Mouse (Mus musculus) large intestine, adult 2 months (tissue): Measurements from ENCODE around the gene Best1. TPM values are rescaled to one million over a fixed set of nuclear protein-coding genes. Genes with fewer than 3 reads are reported as not detected.
A peak's percentile ranks its signal among the peaks of the same experiment; 100 is the strongest.

Experiments
- DNase-seq: peaks from one replicate; pipeline ENCODE4 v3.0.0-alpha.2; 2012; ENCODE audit warnings: low read depth, low spot score
- WGBS: fragments of 180-500 bp; shearing (Covaris S2); methylation state at CpG from one replicate; pipeline ENCODE4 v1.1.7; 2018; 5-methylcytosine and 5-hydroxymethylcytosine counted together
- polyA plus RNA-seq: library from polyadenylated mRNA; depleted of rRNA; stranded (reverse); fragments of >200 nt; gene quantifications from 2 replicates; pipeline ENCODE4 v1.2.3, GENCODE M21; 2012

Best1 gene
- polyA plus RNA-seq, 1 experiment, result 0.30 TPM

DNA sequence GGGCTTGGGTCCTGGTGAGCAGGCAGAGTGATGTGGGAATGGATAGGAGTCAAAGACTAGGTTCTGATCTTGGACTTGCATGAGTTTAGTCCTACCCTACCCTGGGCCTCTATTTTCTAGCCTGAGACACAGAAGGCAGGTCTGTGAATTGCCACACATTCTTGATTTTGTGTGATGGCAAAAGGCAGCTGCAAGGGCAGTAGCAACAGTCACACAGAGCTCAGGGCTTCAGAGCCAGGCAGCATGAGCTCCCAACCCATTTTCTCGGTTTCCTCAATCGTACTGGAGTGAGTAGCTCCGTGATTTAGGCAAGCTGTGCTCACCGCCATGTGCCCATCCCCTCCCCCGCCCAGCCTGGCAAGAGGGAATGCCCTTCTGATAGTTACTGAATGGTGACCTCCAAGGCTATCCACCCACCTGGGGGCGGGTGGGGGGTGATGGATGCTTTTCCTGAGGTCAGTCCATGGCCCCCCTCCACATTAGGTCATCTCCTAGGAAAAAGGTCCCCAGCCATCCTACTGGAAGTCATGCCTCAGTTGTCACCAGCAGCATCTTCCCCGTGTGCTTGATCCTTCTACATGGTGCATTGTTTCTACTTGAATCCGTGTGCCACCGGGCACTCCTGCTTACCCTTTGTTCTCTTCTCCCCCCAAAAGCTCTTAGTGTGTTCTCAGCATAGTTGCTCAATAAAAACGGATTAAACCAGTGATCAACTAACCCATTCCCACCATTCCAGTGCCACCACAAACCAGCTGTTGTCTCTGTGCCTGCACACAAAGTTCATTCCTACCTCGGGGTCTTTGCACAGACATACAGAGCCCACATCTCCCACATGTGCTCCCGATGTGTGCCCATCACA, 4.0 kb downstream of the Best1 start:
- DNase-seq, result no peak
- WGBS, result 74% methylated on average over 12 of the region's 12 CpGs

DNA sequence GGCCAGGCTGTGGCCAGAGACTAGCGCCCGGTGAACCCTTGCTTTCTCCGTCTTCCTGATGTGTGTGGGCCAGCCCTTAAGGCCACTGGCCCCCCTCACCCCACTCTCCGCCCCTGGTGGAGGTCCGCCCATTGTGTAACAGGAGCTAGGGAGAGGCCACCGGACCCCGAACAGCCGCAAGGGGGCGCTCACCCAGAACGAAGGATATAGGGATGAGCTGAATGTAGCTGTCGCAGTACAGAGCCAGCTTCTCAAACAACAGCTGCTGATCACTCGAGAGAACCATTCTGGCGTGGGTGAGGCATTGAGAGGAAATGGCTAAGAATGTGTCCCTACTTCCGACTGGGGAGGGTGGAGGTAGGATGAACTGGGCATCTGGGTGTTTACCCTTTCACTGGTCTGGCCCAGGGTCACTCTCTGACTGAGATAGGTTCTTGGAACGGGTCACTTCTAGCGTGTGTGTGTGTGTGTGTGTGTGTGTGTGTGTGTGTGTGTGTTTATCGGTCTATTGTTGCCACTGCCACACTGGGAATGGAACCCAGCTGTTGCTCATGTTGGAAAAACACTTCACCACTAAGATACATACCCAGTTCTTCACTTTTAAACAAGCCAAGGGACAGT, 8.3 kb downstream of the Best1 start:
- DNase-seq, result no peak
- 5% methylated on average over 17 of the region's 17 CpGs for WGBS

DNA sequence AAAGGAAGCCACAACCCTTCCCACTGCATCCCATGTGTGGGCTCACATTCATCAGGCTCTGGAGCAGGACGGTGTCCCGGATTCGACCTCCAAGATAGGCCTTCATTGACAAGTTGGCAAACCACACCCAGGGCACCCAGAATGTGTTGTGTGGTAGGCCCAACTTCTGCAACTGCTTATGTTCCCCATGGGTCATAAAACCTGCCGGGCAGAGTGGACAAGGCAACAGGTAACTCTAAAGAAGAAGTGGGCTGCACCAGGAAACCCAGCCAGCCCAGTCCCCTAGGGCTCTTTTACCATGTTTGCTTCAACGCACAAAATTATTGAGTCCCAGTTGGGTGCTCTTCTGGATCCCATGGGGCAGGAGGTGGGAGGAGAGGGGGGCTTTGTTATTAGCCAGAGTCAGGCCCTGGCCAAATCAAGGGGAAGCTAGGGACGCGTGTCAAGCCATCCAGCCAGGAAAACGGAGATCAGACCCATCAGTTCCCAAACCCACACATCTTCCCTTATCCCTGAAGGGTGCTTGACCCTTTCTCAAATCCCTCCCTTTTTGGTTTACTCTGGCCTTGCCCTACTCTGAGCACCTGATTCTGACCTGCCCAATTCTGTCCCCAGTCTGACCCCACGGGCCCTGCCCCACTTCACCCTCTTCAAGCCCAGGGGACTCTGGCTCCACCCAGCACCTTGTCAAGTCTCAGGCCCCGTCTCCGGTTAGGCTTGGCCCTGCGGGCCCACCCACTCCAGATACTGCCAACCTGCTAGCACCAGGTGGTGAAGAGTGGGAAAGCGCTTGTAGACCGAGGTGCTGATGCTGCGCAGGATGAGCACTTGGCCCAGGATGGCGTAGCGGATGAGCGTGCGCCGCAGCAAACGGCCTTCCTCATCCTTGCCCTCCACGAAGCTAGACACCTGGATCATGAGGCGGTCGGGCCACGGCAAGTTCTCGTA, 9.1 kb downstream of the Best1 start:
- 65% methylated on average over 26 of the region's 26 CpGs for WGBS

DNA sequence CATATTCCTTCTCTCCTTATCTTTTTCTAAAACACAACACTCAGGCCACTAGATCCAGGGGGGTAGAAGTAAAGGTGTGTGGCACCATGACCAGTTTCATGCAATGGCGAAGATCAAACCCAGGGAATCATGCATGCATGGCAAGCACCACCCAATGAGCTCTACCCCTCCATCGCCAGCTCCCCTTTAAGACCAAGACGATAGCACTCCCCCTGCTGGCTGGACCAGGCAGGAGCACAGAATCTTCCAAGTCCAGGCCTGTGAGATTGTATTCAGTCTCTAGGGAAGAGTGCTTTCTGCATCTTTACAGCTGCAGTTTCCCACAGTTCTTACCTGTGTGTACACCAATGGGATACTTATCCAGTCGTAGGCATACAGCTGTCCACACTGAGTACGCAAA, 10.1 kb downstream of the Best1 start:
- 22% methylated on average over 5 of the region's 5 CpGs for WGBS
- no peak for DNase-seq

More for the DNA sequence above, 9.1 kb downstream of the Best1 start:
- no peak for DNase-seq

DNA sequence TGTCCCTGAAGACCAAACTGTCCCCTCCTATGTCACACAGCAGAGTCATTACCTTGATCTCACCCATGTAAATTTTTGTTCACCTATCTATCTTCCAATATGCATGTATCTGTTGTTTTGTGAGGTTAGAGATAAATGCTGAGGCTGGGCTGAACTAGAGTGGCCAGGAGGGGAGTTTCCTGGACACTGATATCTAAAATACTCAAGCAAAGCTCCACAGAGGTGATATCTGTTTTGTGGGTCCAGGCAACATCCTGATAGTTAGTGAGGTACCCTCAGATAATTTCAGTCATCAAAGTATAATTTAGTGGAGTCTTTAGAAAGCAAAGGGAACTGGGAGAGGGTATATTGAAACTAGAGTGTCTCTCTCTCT, 11.6 kb downstream of the Best1 start:
- no peak for DNase-seq

DNA sequence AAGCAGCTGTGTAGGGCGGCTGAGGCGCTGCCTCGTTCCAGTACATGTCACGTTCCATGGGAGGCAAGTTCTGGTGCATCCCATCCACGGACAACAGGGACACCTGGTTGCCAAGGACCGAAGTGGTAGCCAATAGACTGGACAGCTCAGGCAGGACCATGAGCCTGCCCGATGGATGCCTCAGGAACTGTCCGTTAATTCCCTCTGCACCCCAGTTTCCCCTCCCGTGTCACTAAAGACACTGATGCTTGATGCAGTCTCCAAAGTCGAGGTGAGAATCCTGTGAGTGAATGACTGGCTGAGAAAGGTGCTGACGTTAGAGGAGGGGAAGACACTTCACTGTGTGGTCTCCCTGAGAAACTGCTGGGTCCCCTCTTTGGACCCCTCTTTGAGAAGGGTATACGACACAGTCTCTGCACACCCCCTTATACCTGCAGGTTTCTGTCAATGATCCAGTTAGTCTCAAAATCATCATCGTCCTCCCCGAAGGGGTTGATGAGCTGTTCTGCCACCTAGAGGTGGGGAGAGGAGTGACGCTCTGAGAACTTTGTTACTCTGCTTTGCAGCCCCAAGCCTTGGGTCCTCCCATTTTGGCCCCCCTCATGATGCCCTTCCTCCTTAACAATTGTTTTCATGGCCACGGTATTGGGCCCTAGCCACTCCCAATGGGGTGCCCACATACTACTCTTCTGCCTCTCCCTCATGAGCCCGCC, 12.1 kb downstream of the Best1 start:
- DNase-seq, result no peak
- 54% methylated on average over 17 of the region's 17 CpGs for WGBS

DNA sequence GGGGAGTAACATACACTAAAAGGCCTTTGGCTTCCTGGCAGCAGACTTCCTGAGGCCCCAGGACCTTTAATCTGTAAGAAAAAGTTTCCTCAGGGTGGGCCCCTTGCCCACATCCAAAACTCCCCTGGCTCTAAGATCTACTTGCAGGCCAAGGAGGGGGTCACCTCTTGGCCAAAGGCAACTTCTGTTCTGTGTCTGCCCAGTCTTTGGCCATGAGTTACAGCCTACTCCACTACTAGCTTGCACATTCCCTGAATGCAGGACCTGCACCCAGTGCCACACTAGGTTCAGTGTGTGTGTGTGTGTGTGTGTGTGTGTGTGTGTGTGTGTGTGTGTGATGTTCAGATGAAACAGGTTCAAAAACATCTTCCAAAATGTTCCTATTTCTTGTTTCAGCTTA, 13.8 kb downstream of the Best1 start:
- DNase-seq, result no peak

DNA sequence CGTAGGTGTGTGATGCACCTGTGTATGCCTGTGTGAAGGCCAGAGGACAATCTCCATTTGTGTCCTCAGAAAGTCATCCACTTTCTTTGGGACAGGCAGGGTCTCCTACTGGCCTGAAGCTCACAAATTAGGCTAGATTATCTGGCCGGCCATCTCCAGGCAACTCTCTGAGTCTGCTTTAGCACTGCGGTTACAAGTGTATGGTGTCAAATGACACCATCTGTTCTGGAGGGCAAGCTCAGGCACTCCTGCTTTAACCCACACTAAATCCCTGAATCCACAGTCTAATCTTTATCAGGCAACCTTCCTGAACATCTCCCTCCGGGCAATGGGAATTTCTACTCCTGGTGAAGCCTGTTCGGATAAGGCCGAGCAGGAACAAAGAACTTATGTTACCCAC, 14.2 kb downstream of the Best1 start:
- WGBS, result 68% methylated on average over 6 of the region's 6 CpGs
- DNase-seq, result no peak

DNA sequence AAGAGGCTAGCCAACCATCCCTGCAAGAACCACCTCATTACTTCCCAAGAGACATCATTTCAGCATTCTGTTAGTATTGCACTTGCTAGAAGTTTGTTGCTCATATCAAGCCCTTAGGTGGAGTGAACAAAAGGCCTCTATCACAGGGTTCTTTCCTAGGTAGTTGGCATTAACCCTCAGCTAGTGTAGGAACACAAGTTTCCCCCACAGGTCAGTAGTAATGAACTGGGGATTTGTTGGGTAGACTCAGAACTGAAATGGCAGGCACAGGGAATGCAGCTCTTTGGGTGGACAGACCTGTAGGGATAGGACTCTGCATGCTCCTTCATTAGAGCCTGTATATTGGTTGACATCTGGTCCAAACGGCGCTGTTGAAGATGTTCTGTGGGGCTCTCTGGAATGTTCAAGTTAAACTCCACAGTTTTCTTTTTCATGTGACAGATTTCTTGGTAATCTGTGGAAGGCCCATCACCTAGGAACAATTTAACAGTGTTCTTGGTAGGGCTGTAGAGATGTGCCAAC, 15.5 kb downstream of the Best1 start:
- 91% methylated on average over 2 of the region's 2 CpGs for WGBS
- no peak for DNase-seq

DNA sequence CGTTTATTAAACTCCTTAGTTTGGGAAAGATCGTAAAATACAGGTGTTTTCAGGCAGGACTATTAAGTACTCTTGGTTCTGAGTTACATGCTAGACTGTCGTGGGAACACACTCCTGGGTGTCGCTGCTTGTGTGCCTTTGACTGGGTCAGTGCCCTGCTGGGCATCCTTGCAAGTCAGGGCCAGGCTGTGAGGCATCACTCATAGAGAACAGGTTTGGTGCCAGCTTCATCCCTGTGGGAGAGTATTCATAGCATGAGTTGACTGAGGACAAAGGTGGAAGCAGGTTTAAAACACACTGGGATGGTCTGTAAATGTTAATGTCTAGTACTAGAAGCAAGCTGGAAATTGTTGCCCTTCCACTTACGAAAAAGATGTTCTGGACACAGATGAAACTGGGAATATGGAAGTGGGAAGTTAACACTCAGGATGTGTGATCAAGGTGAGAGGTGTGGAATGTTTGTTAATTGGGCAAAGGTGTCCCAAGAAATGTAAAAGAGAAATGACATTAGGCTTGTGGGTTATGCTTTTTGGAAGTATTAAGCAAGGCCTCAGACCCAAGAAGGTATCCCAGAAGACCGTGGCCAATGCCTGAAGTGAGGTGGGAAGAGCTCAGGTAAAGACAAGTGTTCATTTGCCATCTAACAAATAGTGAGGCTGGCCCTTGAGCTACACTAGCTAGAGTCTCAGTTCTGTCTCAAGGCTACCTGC, 16.1 kb downstream of the Best1 start:
- no peak for DNase-seq
- WGBS, result 78% methylated on average over 6 of the region's 6 CpGs

DNA sequence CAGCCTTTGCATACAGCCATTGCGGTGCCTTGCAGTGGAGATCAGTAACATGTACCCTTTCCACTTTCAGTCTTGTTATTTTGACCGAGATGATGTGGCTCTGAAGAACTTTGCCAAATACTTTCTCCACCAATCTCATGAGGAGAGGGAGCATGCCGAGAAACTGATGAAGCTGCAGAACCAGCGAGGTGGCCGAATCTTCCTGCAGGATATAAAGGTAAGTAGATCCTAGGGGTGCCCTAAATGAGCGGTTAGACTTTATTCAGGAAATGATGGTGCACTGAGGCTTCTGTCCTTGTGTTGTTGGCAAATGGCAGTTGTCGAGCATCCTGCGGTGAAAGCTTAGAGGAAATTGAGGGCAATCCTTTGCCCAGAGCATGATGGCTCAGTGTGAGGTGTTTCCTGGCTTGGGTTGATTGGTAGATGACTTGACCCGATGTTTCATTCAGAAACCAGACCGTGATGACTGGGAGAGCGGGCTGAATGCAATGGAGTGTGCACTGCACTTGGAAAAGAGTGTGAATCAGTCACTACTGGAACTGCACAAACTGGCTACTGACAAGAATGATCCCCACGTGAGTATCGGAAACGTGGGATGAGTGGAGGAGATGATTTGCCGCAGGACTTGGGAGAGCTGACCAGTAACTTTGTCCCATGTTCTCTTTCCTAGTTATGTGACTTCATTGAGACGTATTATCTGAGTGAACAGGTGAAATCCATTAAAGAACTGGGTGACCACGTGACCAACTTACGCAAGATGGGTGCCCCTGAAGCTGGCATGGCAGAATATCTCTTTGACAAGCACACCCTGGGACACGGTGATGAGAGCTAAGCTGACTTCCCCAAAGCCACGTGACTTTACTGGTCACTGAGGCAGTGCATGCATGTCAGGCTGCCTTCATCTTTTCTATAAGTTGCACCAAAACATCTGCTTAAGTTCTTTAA, 17.1 kb downstream of the Best1 start:
- WGBS, result 74% methylated on average over 20 of the region's 20 CpGs
- DNase-seq, result no peak

DNA sequence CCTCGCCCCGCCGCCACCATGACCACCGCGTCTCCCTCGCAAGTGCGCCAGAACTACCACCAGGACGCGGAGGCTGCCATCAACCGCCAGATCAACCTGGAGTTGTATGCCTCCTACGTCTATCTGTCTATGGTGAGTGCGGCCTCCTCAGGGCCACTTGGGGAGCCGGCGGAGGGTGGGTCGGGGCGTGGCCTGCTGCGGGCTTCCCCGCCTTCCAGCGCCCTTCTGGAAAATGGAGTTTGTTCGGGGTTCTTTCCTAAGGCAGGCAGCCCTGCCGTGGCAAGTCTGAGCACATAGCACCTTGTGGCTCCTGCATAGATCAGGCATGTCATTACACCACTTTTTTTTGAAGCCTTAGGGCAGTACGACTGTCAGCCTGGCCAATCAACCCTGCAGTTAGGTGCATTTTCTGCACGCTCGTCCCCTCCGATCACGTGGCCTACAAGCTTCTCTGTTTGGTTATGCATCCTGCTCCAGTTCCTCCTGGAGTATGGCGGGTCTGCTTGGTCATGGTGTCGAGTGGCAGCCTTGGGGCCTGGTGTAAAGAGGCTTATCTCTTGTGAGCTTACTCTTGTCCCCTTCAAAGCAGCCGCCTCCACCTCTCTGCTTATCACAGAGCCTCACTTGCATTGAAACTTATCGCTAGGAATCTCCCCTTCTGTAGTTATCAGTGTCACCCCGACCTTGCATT, 18.4 kb downstream of the Best1 start:
- no peak for DNase-seq
- under 1% methylated on average over 31 of the region's 31 CpGs for WGBS

DNA sequence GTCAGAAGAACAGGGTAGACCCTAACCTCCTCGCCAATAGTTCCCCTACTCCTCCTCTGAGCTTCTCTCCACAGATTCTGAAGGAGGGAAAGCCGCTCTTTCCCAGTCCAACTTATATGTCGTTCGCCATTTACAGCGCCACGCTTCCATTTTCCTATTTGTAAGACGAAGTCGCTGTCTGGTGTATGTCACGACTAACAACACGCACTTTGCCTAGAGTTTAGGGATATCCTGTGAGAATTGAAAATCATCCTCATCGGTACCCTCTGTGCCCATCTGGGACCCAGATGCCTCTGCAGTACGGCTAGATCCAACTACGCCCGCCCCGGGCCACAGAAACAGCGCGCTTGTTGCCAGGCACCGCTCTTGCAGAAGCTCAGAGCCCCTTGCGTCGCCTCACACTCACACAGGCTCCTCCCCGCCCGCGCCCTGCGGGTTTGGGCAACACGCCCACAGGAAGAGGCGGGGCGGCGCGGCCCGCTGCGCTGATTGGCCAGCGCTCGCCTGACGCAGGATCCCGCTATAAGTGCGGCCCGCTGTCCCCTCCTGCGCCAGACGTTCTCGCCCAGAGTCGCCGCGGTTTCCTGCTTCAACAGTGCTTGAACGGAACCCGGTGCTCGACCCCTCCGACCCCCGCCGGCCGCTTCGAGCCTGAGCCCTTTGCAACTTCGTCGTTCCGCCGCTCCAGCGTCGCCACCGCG, 19.1 kb downstream of the Best1 start:
- DNase-seq, result peak; percentile 81
- under 1% methylated on average over 59 of the region's 59 CpGs for WGBS

DNA sequence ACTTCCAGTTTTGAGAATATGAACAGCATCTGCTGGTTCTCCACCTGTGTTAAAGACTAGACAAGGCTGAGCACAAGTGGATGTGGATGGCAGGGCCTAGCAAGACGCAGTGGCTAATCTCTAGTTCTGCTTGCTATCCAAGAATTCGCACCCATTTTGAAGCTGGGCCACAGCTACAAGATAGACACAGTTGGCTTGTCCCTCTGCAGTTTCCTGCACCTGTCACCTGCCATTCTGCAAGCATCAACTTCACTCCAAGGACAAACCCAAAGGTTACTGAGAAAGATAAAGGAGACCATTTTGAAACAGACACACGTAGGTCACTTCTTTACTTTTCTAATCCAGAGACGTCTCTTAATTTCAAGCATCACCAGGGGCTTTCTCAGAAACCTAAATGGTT, 19.8 kb downstream of the Best1 start:
- WGBS, result 66% methylated on average over 4 of the region's 4 CpGs
- DNase-seq, result no peak

DNA sequence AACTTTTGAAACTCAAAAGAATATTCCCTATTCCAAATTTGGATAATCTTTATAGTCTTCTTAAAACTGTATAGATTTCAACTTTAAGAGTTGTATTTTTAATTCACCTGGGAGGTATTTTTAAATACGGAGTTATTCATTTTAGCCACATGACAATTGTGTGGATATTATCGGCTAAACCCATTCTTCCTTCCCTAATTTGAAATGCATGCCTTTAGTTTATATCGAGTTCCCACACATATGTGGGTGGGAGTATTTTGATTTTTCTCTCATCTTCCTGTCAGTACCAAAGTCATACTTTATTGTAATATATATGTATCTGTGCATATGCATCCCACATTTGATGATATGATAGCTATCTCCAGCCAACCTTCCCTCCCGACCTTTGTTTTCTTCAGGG, 21.2 kb downstream of the Best1 start, which contains the start of gene Fth1:
Fth1 (plus strand) TSS at position 341 of the 400 bp plus-strand sequence.
- WGBS, result 90% methylated on average over 4 of the region's 4 CpGs
- DNase-seq, result no peak

DNA sequence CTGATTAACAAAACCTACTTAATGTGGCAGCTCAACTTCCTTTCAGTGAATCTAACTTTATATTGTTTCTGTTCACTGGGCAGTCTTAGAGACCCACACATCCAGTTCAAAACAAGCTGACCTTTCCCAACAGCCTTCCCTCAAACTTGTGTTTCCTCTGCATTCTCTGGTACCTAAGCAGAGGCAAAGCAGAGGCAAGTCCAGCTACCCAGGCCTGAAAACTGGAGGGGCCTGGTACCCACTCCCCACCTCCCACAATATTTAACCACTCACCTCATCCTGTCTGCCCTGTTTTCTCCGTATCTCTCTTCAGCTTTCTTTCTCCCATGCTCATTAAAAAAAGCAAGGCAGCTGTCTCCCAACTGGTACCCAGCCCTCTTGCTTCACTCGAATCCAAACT, 22.3 kb downstream of the Best1 start:
- 79% methylated on average over 2 of the region's 2 CpGs for WGBS
- no peak for DNase-seq
